Mouse (Mus musculus) C2C12 (cell line): ENCODE measurements around the gene Slc36a4.

Experiments used
- CEBPB ChIP-seq: IDR thresholded peaks from one replicate; pipeline ENCODE4 v1.6.1; 2011; ENCODE audit warnings: low read depth, mild to moderate bottlenecking, control low read depth, moderate library complexity
- CTCF ChIP-seq: IDR thresholded peaks from one replicate; pipeline ENCODE4 v1.5.1; 2011; ENCODE audit not compliant: control insufficient read depth, insufficient read depth, insufficient read length
- FOSL1 ChIP-seq: IDR thresholded peaks from one replicate; pipeline ENCODE4 v1.8.0; 2011; ENCODE audit warnings: mild to moderate bottlenecking, low read length; ENCODE audit not compliant: poor library complexity, insufficient read depth, severe bottlenecking
- MAX ChIP-seq: IDR thresholded peaks from one replicate; pipeline ENCODE4 v1.6.1; 2011; ENCODE audit warnings: mild to moderate bottlenecking, control low read depth
- MYOD1 ChIP-seq: IDR thresholded peaks from one replicate; pipeline ENCODE4 v1.6.1; 2011; ENCODE audit warnings: low read depth; ENCODE audit not compliant: control insufficient read depth, insufficient read length
- MYOG ChIP-seq: IDR thresholded peaks from one replicate; pipeline ENCODE4 v1.6.1; 2011; ENCODE audit not compliant: control insufficient read depth, insufficient read length; ENCODE audit errors: extremely low read depth
- USF1 ChIP-seq: IDR thresholded peaks from one replicate; pipeline ENCODE4 v1.6.1; 2011; ENCODE audit warnings: low read depth, mild to moderate bottlenecking, control low read depth, moderate library complexity

DNA sequence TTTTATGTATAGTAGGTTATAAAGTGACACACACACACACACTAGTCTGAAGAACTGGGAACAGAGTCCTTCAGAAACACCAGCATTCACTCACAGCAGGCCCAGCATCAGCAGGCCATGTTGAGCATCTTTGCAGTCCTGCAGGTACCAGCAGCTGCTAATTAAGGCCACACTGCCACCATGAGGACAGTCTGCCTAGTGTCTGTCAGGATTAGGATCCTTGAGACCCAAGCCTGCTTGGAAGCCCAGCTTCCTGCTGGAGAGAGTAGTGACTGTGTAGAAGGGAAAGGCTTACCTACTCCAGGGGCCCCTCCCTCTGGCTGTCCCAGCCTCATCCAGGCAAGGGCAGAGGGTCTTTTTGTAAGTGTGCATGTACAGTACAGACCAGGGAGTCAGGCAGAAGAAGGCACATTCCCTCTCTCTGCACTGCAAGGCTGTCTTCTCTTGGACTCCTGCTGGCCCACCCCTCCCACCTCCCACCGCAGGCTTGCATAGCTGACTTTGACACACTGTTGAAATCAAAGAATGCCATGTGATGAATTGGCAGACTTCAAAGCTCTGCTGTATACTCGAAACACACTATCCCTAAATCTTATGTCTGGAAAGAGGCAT, 27.6 kb upstream of the Slc36a4 start:
- TF ChIP-seq CTCF (peak; percentile 42), MYOG (no peak), MYOD1 (no peak), USF1 (no peak), MAX (no peak), FOSL1 (no peak), CEBPB (no peak)
